Mouse (Mus musculus): ENCODE results near the gene Ank3.

DNA sequence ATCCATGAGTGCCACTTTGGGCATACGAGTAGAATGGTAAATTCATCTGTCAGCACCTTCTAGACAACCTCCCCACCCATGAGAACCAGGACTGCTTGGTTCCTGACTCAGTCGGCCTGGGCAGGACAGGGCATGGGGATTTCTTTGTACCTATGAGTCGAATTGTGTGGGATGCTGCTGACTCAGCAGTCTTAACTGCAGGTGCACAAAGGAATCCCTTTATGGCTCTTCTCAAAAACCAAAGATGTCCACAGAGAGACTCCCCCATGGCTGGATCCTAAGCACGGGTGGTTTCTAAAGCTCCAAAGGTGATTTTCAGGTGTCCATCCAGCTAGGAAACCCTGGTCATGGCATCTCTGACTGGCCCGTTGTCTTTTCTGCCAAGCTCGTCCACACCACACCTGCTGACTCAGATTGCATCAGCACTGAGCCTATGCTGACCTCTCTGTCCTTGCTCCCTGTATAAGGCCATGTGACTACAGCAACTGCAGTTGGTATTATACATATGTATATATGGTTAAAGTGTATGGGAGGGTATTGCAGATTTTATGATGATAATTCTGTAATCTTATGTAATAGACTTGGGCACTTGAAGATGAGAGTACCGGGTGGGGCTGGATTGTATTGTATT lies 538.8 kb downstream of the Ank3 start:
- TF ChIP-seq CTCF (IDR thresholded peaks at IDR 0.05), result no peak
- no peak for TF ChIP-seq EP300 (IDR thresholded peaks at IDR 0.05)

Measured in lung, postnatal 0 days (tissue).